Mouse (Mus musculus) adrenal gland, adult 2 months (tissue): Measurements from ENCODE around the gene Kctd12b. TPM values are rescaled to one million over a fixed set of nuclear protein-coding genes. Genes with fewer than 3 reads are reported as not detected.
"Not testable (repeated sequence)": the region's sequence is repeated elsewhere in the genome, so short reads cannot be mapped to it uniquely, and the experiment has no call there.

Experiments
- DNase-seq: peaks from one replicate; pipeline ENCODE4 v3.0.0; 2021
- long read RNA-seq: library from polyadenylated mRNA; stranded (forward); transcript quantifications from one replicate; pipeline ENCODE4 v2.0.0, GENCODE M21; 2021
- polyA plus RNA-seq: library from polyadenylated mRNA; depleted of rRNA; stranded (reverse); fragments of >200 nt; gene quantifications from 2 replicates; pipeline ENCODE4 v1.2.3, GENCODE M21; 2012; rRNA removed
- total RNA-seq, 2 experiments: library from RNA; stranded (reverse); gene quantifications; 2 replicates each; pipeline ENCODE4 v1.2.3; 2021

The Kctd12b gene
- 10 to 100 TPM in 1 of 2 experiments, 1 to 10 TPM in 1; 5.0 to 11.0 TPM for total RNA-seq
- polyA plus RNA-seq, result 0.71 and 0.89 TPM in 2 replicates
- long read RNA-seq, result 0 reads

DNA sequence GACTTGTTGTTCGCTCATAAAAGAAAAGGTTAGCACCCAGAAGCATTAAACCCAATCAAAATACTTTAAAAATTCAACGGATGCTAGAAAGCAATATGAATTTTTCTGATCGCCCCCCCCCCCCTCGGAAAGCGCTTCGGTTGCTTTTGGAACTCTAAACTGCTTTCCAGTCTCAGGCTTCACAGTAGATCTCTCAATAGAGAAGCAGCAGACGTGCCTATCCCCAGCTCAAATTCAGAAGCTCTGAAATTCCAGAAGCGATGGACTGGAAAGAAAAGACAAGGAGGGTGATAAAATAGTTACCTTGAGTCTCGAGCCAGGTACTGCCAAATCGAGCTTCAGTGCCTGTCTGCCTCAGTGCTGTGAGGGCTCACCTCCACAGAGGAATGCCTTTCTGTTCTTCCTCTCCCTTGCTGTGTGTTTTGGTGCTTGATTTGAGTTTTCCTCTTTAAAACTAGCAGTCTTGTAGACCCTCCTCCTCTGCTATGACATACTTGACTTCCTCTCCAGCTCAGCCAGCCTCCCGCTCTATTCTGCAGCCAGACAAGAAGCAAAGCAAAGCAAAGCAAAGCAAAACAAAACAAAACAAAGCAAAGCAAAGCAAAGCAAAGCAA is at the start of gene Kctd12b:
Kctd12b (minus strand) TSS at position 610 of the 614 bp plus-strand sequence.
- DNase-seq, result peak; percentile 34

DNA sequence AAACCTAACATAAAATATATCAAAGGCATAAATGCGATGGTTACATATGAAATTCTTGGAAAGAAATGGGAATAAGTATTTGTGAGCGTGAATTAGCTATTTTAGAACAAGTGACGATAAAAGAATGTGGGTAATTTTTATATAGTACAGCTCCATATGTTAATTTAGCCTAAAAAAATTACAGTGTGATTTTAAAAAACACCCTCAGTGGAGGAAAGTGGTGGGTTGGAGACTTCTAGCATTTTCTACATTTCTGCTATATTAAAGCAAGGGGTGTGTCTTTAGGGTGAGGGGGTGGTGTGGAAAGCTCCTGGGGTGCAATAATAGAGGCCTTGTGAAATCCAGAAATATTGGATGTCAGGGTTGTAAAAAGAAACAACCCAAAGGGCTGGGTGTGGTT is 46.3 kb upstream of the Kctd12b start:
- no peak for DNase-seq

- DNase-seq, result peak; percentile 18
Observed at GRCm38 (mm10) chrX:153735697-153736096, 39.5 kb upstream of the Kctd12b start.

- peak; percentile 5 for DNase-seq
Observed at GRCm38 (mm10) chrX:153724400-153724799, 28.2 kb upstream of the Kctd12b start.

GRCm38 (mm10) chrX:153723110-153723916 is 27.1 kb upstream of the Kctd12b start, which contains the start of gene Nbdy:
Nbdy (plus strand) TSS chrX:153723590.
- peak; percentile 74 for DNase-seq

DNA sequence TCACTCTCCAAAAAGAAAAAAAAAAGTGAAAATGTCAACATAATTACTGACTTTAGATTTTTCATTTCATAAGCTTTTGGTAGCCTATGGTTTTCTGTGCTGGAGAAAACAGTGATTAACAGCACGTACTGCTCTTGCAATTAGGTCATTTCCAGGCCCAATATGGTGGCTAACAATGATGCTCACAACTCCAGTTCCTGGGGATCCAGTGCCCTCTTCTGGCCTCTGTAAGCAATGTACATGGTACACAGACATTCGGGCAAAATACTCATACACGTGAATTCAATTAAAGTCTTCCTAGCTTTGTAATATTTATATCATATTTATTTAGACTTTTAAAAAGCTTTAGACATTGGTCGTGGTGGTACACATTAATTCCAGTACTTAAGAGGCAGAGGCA is 23.4 kb upstream of the Kctd12b start:
- DNase-seq, result no peak

DNA sequence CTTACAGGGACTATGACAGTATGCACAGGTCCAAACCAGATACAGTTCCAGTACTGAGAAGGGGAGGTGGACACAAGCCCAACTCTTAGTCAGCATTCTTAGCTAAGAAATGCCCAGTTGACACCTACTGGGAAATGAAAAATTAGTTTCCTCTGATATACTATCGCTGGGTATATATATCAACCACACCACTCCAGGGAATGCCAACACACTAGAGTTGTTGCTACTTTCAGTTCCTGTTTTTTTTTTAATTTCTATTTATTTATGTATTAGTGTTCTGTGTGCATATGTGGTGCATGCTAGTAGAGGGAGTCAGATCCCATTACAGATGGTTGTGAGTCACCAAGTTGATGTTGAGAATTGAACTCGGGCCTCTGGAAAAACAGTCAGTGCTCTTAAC is 20.5 kb upstream of the Kctd12b start:
- DNase-seq, result no peak

DNA sequence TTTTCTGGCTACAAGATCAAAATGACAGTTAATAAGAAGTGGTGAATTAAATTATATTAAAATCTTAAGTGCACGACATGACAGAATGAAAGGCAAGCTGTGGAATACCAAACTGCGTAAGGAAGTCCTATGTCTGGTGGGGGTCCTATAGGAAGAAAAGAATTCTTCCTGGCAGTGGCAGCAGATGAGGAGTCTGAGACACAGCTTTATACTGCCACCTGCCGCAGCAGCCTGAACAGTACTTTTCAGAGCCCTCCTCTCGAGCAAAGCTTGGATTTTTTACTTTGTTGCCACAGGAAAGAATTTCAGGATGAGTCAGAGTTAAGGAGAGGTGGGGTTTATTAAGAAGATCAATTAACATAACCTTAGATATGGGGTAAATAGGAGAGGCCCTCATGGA is 11.5 kb upstream of the Kctd12b start:
- DNase-seq, result no peak

DNA sequence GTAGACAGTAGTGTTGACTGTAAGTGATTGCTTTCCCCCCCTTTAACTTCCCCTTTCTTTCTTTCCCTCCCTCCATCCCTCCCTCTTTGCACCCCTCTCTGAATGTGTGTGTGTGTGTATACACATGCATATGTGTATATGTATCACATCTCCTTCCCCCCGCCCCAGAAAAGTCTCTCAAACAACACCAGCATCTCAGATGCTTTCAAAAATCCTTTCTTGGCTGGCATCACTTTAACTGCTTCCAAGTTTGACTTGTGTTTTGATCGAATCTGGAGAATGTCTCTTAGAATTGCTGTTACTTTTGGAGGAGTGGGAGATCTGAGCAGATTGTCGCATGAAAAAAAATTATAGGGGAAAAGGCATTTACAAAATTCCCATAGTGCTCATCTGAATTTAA is 4.3 kb upstream of the Kctd12b start:
- DNase-seq, result no peak

DNA sequence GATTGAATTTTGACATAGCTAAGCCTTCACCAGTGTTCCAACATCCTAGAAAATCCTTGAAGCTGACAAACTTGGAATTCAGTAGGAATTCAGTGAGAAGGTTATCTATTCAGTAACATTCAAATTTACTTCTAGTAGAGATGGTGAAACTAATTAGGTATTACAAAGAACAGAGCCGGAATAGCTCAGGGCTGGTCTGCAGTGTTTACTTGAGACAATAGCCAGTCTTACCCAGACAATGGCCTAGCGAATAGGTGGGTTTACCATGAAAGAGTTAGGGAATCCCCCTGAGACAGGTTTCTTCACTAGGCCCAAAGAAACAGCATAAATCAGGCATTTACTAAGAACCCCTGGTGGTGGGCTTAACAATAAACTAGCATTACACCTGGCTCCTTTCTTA is 28.0 kb downstream of the Kctd12b start:
- DNase-seq, result not testable (repeated sequence)

DNA sequence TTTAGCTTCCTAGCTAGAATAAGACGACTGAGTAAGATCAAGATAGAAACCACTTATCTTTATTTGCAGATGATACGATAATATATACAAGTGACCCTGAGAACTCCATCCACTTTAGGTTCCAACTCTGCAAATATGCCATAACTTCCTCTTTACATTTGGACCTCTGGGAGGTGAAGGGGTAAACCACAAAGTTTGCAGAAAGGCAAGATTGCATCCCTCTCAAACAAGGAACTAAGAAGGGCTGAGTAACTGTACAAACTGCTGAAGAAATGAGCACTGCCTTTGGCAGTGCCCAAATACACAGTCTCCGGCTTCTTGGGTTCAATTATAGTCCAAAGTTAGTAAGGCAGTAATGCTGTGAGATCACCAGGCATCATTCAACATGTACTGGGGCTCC is 31.3 kb downstream of the Kctd12b start:
- no peak for DNase-seq

- DNase-seq, result no peak
Observed at GRCm38 (mm10) chrX:153656949-153657348, 39.2 kb downstream of the Kctd12b start.

- DNase-seq, result no peak
Observed at GRCm38 (mm10) chrX:153640615-153641014, 55.6 kb downstream of the Kctd12b start.

GRCm38 (mm10) chrX:153636247-153636646 is 59.9 kb downstream of the Kctd12b start:
- peak; percentile 5 for DNase-seq

Other genes with a start within 250 kb of the Kctd12b start
- 10 to 100 TPM; 57.8 to 63.3 TPM for gene Ubqln2, start 198.2 kb downstream of the Kctd12b start, total RNA-seq
- 87.9 and 137 TPM in 2 replicates for gene Ubqln2, start 198.2 kb downstream of the Kctd12b start, polyA plus RNA-seq
- not detected for gene Cypt3, start 137.8 kb downstream of the Kctd12b start, total RNA-seq
- not detected in 2 replicates for gene Cypt3, start 137.8 kb downstream of the Kctd12b start, polyA plus RNA-seq
- gene Nbdy, start 27.2 kb upstream of the Kctd12b start, total RNA-seq, result 10 to 100 TPM; 58.8 to 59.9 TPM
- 31.9 and 35.9 TPM in 2 replicates for gene Nbdy, start 27.2 kb upstream of the Kctd12b start, polyA plus RNA-seq
- under 1 TPM in 1 of 2 experiments, not detected in 1; 0.48 TPM for gene Spin2c, start 135.8 kb upstream of the Kctd12b start, total RNA-seq
- 0.47 TPM in 1 of 2 replicates, not detected in the other for gene Spin2c, start 135.8 kb upstream of the Kctd12b start, polyA plus RNA-seq